Mouse (Mus musculus): ENCODE results near the gene Srpk2. TPM values are rescaled to one million over a fixed set of nuclear protein-coding genes. Genes with fewer than 3 reads are reported as not detected.

Gene Srpk2
- polyA plus RNA-seq, 1 experiment from 2014 or later: 112 TPM

DNA sequence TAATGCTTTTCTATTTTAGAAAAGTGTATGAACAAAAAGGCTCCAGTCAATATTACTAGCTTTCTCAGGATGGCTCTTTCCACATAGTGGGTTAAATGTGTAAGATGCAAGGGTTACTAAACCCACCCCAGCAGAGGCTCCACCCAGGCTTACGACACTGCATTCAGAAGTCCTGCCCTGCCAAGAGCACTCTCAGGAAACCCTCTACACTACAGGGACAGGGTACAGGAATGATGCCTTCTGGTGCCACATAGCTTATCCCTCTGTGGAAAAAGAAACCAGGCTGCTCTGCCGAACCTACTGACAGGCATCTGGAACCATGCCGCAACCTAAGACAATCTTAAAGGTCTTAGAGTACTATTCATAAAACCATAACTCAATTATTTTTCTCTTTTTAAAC is 71.6 kb downstream of the Srpk2 start:
- Histone ChIP-seq H3K27me3 (ENCODE audit: control insufficient read depth, insufficient read depth, low read depth, low read length) (no peaks in the 10 kb centered on the region), H3K27ac (ENCODE audit: low read length) (no peak overlapping the region), H3K36me3 (ENCODE audit: control insufficient read depth, insufficient read depth, low read length) (no peaks in the 10 kb centered on the region), H3K4me3 (ENCODE audit: low read depth, low read length) (no peak overlapping the region), H3K4me2 (ENCODE audit: low read length) (no peak overlapping the region), H3K9ac (ENCODE audit: low read depth, low read length) (no peak overlapping the region), H3K9me3 (replicated peaks; ENCODE audit: control insufficient read depth, low read length, poor library complexity, severe bottlenecking) (no peaks in the 10 kb centered on the region), H3K4me1 (ENCODE audit: control insufficient read depth, insufficient read depth, low read length) (peaks cover 22% of the 10 kb centered on the region)
- WGBS: 86% methylated on average over 3 of the region's 3 CpGs
- no peak for ATAC-seq

DNA sequence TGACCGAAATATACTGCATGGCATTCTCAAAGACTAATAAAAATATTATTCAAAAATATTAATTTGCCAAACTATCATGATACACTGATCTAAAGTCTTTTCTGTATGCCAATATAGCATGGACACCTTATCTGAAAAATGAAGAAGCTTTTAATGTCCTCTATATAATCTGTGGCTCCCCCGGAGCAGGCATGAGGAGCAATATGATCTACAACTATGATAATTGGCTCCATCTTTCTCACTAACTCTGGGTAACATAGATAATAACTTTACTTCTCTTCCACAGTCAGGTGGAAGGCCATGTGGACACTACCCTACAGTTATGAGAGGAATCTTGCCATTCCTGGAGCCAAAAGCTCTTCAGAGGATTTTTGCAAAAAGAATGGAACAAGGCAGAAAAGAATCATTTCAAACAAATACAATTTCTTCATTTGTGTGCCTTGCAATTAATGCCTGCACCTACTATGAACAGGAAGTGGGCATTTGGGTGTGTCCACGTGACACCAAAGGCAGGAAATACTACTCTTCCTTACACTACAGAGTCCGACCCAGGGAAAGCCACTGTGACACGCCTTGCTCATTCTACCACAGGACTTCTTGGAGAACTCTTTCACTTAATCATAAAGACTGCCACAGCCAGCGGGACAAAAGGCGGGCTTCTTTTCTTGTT is 80.2 kb downstream of the Srpk2 start:
- H3K36me3 ChIP-seq (ENCODE audit: control insufficient read depth, insufficient read depth, low read length): no peaks in the 10 kb centered on the region
- 85% methylated on average over 7 of the region's 7 CpGs for WGBS

DNA sequence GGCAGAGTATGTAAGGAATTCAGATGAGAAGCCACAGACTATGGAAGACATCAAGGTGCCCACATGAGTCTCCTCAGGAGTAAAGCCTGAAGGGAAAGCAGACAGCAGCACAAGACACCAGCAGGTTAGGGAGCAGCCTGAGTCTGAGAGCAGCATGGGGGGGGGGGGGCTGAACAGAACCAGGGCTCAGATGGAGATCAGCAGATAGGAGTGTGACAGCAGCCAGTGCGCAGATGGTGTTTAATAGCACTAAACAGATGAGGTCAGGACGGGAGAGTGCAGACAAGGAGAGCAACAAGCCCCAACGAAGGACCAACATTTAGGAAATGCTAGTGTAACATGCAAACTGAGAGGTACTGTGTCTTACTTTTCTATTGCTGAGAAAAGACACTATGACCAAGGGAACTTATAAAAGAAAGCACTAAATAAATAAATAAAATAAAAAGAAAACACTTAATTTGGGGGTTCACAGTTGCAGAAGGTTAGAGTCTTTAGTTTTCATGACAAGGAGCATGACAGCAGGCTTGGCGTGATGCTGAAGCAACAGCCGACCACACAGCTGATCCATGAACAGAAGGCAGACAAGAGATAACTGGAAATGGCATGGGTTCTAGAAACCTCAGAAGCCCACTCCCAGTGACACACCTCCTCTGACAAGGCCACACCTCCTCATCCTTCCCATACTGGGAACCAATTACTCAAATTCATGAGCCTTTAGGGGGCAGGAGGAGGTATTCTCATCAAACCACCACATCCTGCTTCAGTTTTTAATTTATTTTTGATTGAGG is 84.5 kb downstream of the Srpk2 start:
- 77% methylated on average over 5 of the region's 5 CpGs for WGBS
- ATAC-seq: no peak

More for the DNA sequence above, 80.2 kb downstream of the Srpk2 start:
- Histone ChIP-seq H3K4me2 (ENCODE audit: low read length) (no peak overlapping the region), H3K9me3 (replicated peaks; ENCODE audit: control insufficient read depth, low read length, poor library complexity, severe bottlenecking) (no peaks in the 10 kb centered on the region), H3K9ac (ENCODE audit: low read depth, low read length) (no peak overlapping the region), H3K4me1 (ENCODE audit: control insufficient read depth, insufficient read depth, low read length) (no peaks in the 10 kb centered on the region), H3K4me3 (ENCODE audit: low read depth, low read length) (no peak overlapping the region), H3K27me3 (ENCODE audit: control insufficient read depth, insufficient read depth, low read depth, low read length) (no peaks in the 10 kb centered on the region), H3K27ac (ENCODE audit: low read length) (no peak overlapping the region)
- ATAC-seq: no peak

DNA sequence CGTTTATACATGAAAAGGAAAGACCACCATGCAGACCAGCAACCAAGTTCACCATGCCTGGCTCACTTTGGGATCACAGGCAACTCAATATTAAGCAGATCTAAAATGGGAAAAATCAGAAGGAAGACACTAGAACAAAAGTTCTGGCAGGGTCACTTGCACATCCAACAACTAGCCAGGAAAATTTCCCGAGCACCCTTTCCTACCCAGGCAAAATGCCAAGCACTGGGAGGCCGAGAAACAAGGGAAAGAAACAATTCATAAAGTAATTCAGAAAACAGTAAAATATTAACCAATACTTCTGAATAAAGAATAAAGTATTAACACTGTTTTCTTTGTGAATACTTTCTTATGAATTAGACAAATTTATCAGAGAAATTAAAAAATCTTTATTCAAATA is 85.2 kb downstream of the Srpk2 start:
- 78% methylated on average over 3 of the region's 3 CpGs for WGBS
- no peak overlapping the region for H3K4me3 ChIP-seq (ENCODE audit: low read depth, low read length)

More for the DNA sequence above, 84.5 kb downstream of the Srpk2 start:
- no peaks in the 10 kb centered on the region for H3K27me3 ChIP-seq (ENCODE audit: control insufficient read depth, insufficient read depth, low read depth, low read length)
- H3K36me3 ChIP-seq (ENCODE audit: control insufficient read depth, insufficient read depth, low read length): no peaks in the 10 kb centered on the region
- 0 out of 2 replicates have a peak, but pooled peaks cover 3% of the 10 kb centered on the region for H3K4me1 ChIP-seq (ENCODE audit: control insufficient read depth, insufficient read depth, low read length)
- H3K9ac ChIP-seq (ENCODE audit: low read depth, low read length): no peak overlapping the region
- no peaks in the 10 kb centered on the region for H3K9me3 ChIP-seq (replicated peaks; ENCODE audit: control insufficient read depth, low read length, poor library complexity, severe bottlenecking)
- no peak overlapping the region for H3K4me2 ChIP-seq (ENCODE audit: low read length)
- no peak overlapping the region for H3K27ac ChIP-seq (ENCODE audit: low read length)
- no peak overlapping the region for H3K4me3 ChIP-seq (ENCODE audit: low read depth, low read length)

GRCm38 (mm10) chr5:23598491-23598890 is 85.9 kb downstream of the Srpk2 start:
- Histone ChIP-seq H3K27ac (ENCODE audit: low read length) (no peak overlapping the region), H3K9ac (ENCODE audit: low read depth, low read length) (no peak overlapping the region), H3K36me3 (ENCODE audit: control insufficient read depth, insufficient read depth, low read length) (no peaks in the 10 kb centered on the region), H3K27me3 (ENCODE audit: control insufficient read depth, insufficient read depth, low read depth, low read length) (no peaks in the 10 kb centered on the region), H3K4me3 (ENCODE audit: low read depth, low read length) (no peak overlapping the region), H3K4me1 (ENCODE audit: control insufficient read depth, insufficient read depth, low read length) (0 out of 2 replicates have a peak, but pooled peaks cover 3% of the 10 kb centered on the region), H3K9me3 (replicated peaks; ENCODE audit: control insufficient read depth, low read length, poor library complexity, severe bottlenecking) (no peaks in the 10 kb centered on the region), H3K4me2 (ENCODE audit: low read length) (no peak overlapping the region)
- 67% methylated on average over 12 of the region's 12 CpGs for WGBS
- no peak for ATAC-seq

More for the DNA sequence above, 85.2 kb downstream of the Srpk2 start:
- Histone ChIP-seq H3K36me3 (ENCODE audit: control insufficient read depth, insufficient read depth, low read length) (no peaks in the 10 kb centered on the region), H3K27ac (ENCODE audit: low read length) (no peak overlapping the region), H3K4me2 (ENCODE audit: low read length) (no peak overlapping the region), H3K4me1 (ENCODE audit: control insufficient read depth, insufficient read depth, low read length) (0 out of 2 replicates have a peak, but pooled peaks cover 3% of the 10 kb centered on the region), H3K9me3 (replicated peaks; ENCODE audit: control insufficient read depth, low read length, poor library complexity, severe bottlenecking) (no peaks in the 10 kb centered on the region), H3K9ac (ENCODE audit: low read depth, low read length) (no peak overlapping the region), H3K27me3 (ENCODE audit: control insufficient read depth, insufficient read depth, low read depth, low read length) (no peaks in the 10 kb centered on the region)
- no peak for ATAC-seq

GRCm38 (mm10) chr5:23597999-23598398 is 86.4 kb downstream of the Srpk2 start:
- 60% methylated on average over 1 of the region's 1 CpGs for WGBS
- Histone ChIP-seq H3K9ac (ENCODE audit: low read depth, low read length) (no peak overlapping the region), H3K27me3 (ENCODE audit: control insufficient read depth, insufficient read depth, low read depth, low read length) (no peaks in the 10 kb centered on the region), H3K9me3 (replicated peaks; ENCODE audit: control insufficient read depth, low read length, poor library complexity, severe bottlenecking) (no peaks in the 10 kb centered on the region), H3K36me3 (ENCODE audit: control insufficient read depth, insufficient read depth, low read length) (no peaks in the 10 kb centered on the region), H3K4me2 (ENCODE audit: low read length) (no peak overlapping the region), H3K27ac (ENCODE audit: low read length) (no peak overlapping the region), H3K4me1 (ENCODE audit: control insufficient read depth, insufficient read depth, low read length) (0 out of 2 replicates have a peak, but pooled peaks cover 3% of the 10 kb centered on the region), H3K4me3 (ENCODE audit: low read depth, low read length) (no peak overlapping the region)
- no peak for ATAC-seq

- no peaks in the 10 kb centered on the region for H3K27me3 ChIP-seq (ENCODE audit: control insufficient read depth, insufficient read depth, low read depth, low read length)
- no peak overlapping the region for H3K4me2 ChIP-seq (ENCODE audit: low read length)
- ATAC-seq: no peak
- H3K9ac ChIP-seq (ENCODE audit: low read depth, low read length): no peak overlapping the region
- H3K27ac ChIP-seq (ENCODE audit: low read length): no peak overlapping the region
- WGBS: 78% methylated on average over 8 of the region's 8 CpGs
- H3K4me3 ChIP-seq (ENCODE audit: low read depth, low read length): no peak overlapping the region
- 0 out of 2 replicates have a peak, but pooled peaks cover 3% of the 10 kb centered on the region for H3K4me1 ChIP-seq (ENCODE audit: control insufficient read depth, insufficient read depth, low read length)
- H3K36me3 ChIP-seq (ENCODE audit: control insufficient read depth, insufficient read depth, low read length): no peaks in the 10 kb centered on the region
- no peaks in the 10 kb centered on the region for H3K9me3 ChIP-seq (replicated peaks; ENCODE audit: control insufficient read depth, low read length, poor library complexity, severe bottlenecking)
Observed at GRCm38 (mm10) chr5:23597260-23597864, 87.1 kb downstream of the Srpk2 start.

GRCm38 (mm10) chr5:23596326-23596965 is 88.0 kb downstream of the Srpk2 start:
- no peak overlapping the region for H3K4me3 ChIP-seq (ENCODE audit: low read depth, low read length)
- ATAC-seq: no peak
- no peak overlapping the region for H3K9ac ChIP-seq (ENCODE audit: low read depth, low read length)
- no peak overlapping the region for H3K4me2 ChIP-seq (ENCODE audit: low read length)
- no peak overlapping the region for H3K27ac ChIP-seq (ENCODE audit: low read length)
- no peaks in the 10 kb centered on the region for H3K9me3 ChIP-seq (replicated peaks; ENCODE audit: control insufficient read depth, low read length, poor library complexity, severe bottlenecking)
- H3K36me3 ChIP-seq (ENCODE audit: control insufficient read depth, insufficient read depth, low read length): no peaks in the 10 kb centered on the region
- 0 out of 2 replicates have a peak, but pooled peaks cover 3% of the 10 kb centered on the region for H3K4me1 ChIP-seq (ENCODE audit: control insufficient read depth, insufficient read depth, low read length)
- no peaks in the 10 kb centered on the region for H3K27me3 ChIP-seq (ENCODE audit: control insufficient read depth, insufficient read depth, low read depth, low read length)
- 95% methylated on average over 5 of the region's 5 CpGs for WGBS

Data from midbrain, embryonic 16.5 days (tissue).